Mouse (Mus musculus): ENCODE measurements at regions not wholly inside any gene's neighbourhood (a gene's known extent, or its start where the extent isn't known, plus 50 kb on each side); places are given as distances from the start of the nearest gene placed in this dataset.

DNA sequence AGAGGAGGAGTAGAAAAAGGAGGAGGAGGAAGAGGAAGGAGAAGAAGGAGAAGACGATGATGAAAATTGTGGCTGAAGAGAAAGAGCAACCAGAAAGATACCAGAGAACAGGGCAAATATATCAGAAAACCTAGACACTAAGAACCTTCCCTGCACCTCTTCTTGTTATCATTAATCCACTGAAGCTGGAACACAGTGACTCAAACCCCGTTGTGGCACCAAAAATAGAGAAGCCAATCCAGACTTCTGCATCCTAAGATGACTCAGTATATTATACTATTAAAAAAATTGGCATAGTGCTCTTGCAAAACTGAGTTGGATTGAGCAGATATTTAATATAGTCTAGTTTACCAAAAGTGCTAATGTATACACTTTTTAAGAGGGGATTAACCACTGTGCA lies 63.6 kb upstream of the Acbd6 start:
- TF ChIP-seq POLR2A (IDR thresholded peaks at IDR 0.05; ENCODE audit: borderline replicate concordance, extremely low read depth, insufficient read depth, insufficient read length, poor library complexity, severe bottlenecking) (no peak), CTCF (IDR thresholded peaks at IDR 0.05; ENCODE audit: borderline replicate concordance, extremely low read depth, insufficient read depth, insufficient read length) (no peak)

Measured in brain, embryonic 14.5 days (tissue).